Mouse (Mus musculus) erythroblast, embryonic 14.5 days (primary cell): ENCODE measurements around the gene Klc3.

ENCODE experiments used
- GATA1 ChIP-seq: IDR thresholded peaks from 2 replicates; pipeline ENCODE4 v1.6.1; 2012; ENCODE audit warnings: low read length, inconsistent platforms, mixed read lengths
- TAL1 ChIP-seq: IDR thresholded peaks from 3 replicates; pipeline ENCODE4 v1.6.1; 2012; ENCODE audit warnings: low read length, inconsistent platforms, mixed read lengths

- TF ChIP-seq GATA1 (no peak), TAL1 (no peak)
Measured at GRCm38 (mm10) chr7:19350221-19350620, 53.7 kb downstream of the Klc3 start.
